Mouse (Mus musculus): ENCODE results near the gene Simc1. TPM values are rescaled to one million over a fixed set of nuclear protein-coding genes. Genes with fewer than 3 reads are reported as not detected.
A peak's percentile ranks its signal among the peaks of the same experiment; 100 is the strongest.

Gene Simc1
- polyA plus RNA-seq, 1 experiment: 18.8 TPM

DNA sequence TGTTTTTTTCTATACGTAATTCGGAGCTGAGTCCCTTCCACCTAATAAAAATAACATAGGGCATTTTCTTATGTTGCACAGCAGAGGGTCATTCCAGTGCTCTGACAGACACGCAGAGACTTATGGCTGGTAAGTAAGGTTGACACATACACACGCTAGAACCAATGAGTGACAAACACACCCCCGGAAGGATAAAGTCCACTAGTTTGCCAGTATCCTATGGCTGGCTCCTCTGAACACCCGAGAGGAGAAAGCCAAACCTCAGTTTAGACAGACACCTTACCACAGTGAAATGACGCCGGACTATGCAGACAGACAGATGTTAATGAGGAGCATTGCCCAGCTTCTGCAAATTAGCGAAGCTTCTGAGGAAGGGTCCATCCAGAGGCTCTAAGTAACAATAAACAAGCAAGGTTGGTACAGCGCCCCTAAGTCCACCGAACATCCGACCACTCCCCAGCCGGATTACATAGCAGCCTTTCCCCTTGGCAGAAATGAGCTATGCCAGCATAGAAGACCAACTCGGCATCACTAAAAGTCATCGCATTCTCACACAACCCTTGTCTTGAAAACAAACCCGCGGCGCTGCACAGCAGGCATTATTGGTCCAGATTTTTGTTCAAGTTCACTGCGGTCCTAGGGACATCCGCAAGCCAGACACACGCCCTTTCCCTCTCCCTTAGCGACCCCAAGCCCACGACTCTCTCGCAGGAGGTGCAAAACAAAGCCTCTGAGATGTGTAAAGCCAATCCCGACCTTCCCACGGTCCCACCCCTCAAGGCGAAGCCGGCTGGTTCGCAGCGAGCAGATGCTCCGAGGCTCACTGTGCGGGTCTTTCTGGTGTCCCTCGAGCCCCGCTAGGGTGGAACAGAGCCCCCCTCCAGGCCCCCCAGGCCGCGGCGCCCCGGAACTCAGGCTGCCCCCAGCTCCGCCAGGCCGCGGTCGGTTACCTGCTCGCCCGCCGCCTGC, 60.9 kb downstream of the Simc1 start:
- no peak overlapping the region for H3K27ac ChIP-seq (ENCODE audit: insufficient read depth, low read length)
- peak overlapping the region; percentile 85 for H3K4me3 ChIP-seq (ENCODE audit: insufficient read depth, low read length)
- TF ChIP-seq CTCF (IDR thresholded peaks at IDR 0.05; ENCODE audit: extremely low read depth, insufficient read depth, low read length): no peak
- no peak for TF ChIP-seq POLR2A (IDR thresholded peaks at IDR 0.05; ENCODE audit: extremely low read depth, insufficient read depth, low read length)
- peaks cover 8% of the 10 kb centered on the region for H3K4me1 ChIP-seq (ENCODE audit: control insufficient read depth, insufficient read depth, low read length)

DNA sequence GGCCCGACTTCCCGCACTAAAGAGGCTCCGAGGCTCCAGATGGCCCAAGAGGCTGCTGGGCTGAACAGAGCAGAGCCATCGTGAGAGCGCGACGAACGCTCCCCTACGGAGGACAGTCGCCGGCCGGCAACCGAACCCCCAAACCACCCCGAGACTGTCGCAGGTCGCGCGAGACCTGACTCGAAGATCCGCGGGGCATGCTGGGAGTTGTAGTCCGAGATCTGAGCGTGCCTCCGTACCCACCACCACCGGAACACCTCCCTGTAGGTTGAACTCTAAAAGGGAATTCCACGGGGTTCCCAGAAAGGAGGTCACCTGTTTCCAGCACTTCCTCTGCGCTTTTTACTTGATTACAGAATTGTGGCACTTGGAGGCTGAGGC, 61.6 kb downstream of the Simc1 start, which contains the start of gene 4833439L19Rik:
Gene 4833439L19Rik, minus strand, starts transcription at position 235 of the 381 bp plus-strand sequence.
- Histone ChIP-seq H3K4me3 (ENCODE audit: insufficient read depth, low read length) (peak within 1 kb of the TSS; percentile 85), H3K27ac (ENCODE audit: insufficient read depth, low read length) (no peak within 1 kb of the TSS), H3K4me1 (ENCODE audit: control insufficient read depth, insufficient read depth, low read length) (peaks cover 7% of the 10 kb centered on the region)
- peak; percentile 93 for TF ChIP-seq POLR2A (IDR thresholded peaks at IDR 0.05; ENCODE audit: extremely low read depth, insufficient read depth, low read length)
- no peak for TF ChIP-seq CTCF (IDR thresholded peaks at IDR 0.05; ENCODE audit: extremely low read depth, insufficient read depth, low read length)

- Histone ChIP-seq H3K27ac (ENCODE audit: insufficient read depth, low read length) (no peak overlapping the region), H3K4me1 (ENCODE audit: control insufficient read depth, insufficient read depth, low read length) (peaks cover 6% of the 10 kb centered on the region), H3K4me3 (ENCODE audit: insufficient read depth, low read length) (peak overlapping the region; percentile 85)
- TF ChIP-seq CTCF (IDR thresholded peaks at IDR 0.05; ENCODE audit: extremely low read depth, insufficient read depth, low read length) (peak; percentile 40; the same call in 1 of the 2 replicates), POLR2A (IDR thresholded peaks at IDR 0.05; ENCODE audit: extremely low read depth, insufficient read depth, low read length) (no peak)
These were observed 62.2 kb downstream of the Simc1 start for GRCm38 (mm10) chr13:54565594-54566345.

GRCm38 (mm10) chr13:54568380-54568779, 64.8 kb downstream of the Simc1 start:
- Histone ChIP-seq H3K4me3 (ENCODE audit: insufficient read depth, low read length) (no peak overlapping the region), H3K4me1 (ENCODE audit: control insufficient read depth, insufficient read depth, low read length) (no peaks in the 10 kb centered on the region; the same call in 1 of the 2 replicates), H3K27ac (ENCODE audit: insufficient read depth, low read length) (no peak overlapping the region)
- no peak for TF ChIP-seq POLR2A (IDR thresholded peaks at IDR 0.05; ENCODE audit: extremely low read depth, insufficient read depth, low read length)
- TF ChIP-seq CTCF (IDR thresholded peaks at IDR 0.05; ENCODE audit: extremely low read depth, insufficient read depth, low read length): no peak

- H3K4me3 ChIP-seq (ENCODE audit: insufficient read depth, low read length): no peak overlapping the region
- no peaks in the 10 kb centered on the region for H3K4me1 ChIP-seq (ENCODE audit: control insufficient read depth, insufficient read depth, low read length)
- no peak overlapping the region for H3K27ac ChIP-seq (ENCODE audit: insufficient read depth, low read length)
- TF ChIP-seq CTCF (IDR thresholded peaks at IDR 0.05; ENCODE audit: extremely low read depth, insufficient read depth, low read length): no peak
- no peak for TF ChIP-seq POLR2A (IDR thresholded peaks at IDR 0.05; ENCODE audit: extremely low read depth, insufficient read depth, low read length)
These were observed 65.7 kb downstream of the Simc1 start for GRCm38 (mm10) chr13:54569282-54569681.

DNA sequence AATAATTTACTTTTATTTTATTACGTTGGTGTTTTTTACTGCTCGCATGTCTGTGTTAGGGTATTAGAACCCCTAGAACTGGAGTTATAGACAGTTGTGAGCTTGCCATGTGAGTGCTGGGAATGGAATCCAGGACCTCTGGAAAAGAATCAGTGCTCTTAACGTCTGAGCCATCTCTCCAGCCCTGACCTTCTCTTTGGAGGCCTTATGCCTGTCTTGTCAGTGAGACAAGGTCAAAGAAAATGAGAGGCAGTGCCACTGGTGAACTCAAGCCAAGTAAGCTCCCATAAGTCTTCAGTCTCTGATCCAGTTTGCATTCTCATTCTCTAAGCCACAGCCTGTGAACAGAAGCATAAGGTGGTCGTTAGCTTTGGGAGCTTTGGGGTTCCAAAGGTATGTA, 67.2 kb downstream of the Simc1 start:
- no peak overlapping the region for H3K27ac ChIP-seq (ENCODE audit: insufficient read depth, low read length)
- no peak overlapping the region for H3K4me3 ChIP-seq (ENCODE audit: insufficient read depth, low read length)
- TF ChIP-seq CTCF (IDR thresholded peaks at IDR 0.05; ENCODE audit: extremely low read depth, insufficient read depth, low read length): no peak
- no peak for TF ChIP-seq POLR2A (IDR thresholded peaks at IDR 0.05; ENCODE audit: extremely low read depth, insufficient read depth, low read length)
- no peaks in the 10 kb centered on the region for H3K4me1 ChIP-seq (ENCODE audit: control insufficient read depth, insufficient read depth, low read length)

- TF ChIP-seq CTCF (IDR thresholded peaks at IDR 0.05; ENCODE audit: extremely low read depth, insufficient read depth, low read length): no peak
- no peak for TF ChIP-seq POLR2A (IDR thresholded peaks at IDR 0.05; ENCODE audit: extremely low read depth, insufficient read depth, low read length)
- no peaks in the 10 kb centered on the region for H3K4me1 ChIP-seq (ENCODE audit: control insufficient read depth, insufficient read depth, low read length)
- H3K4me3 ChIP-seq (ENCODE audit: insufficient read depth, low read length): no peak overlapping the region
- H3K27ac ChIP-seq (ENCODE audit: insufficient read depth, low read length): no peak overlapping the region
These were observed 68.1 kb downstream of the Simc1 start for GRCm38 (mm10) chr13:54571637-54572036.

DNA sequence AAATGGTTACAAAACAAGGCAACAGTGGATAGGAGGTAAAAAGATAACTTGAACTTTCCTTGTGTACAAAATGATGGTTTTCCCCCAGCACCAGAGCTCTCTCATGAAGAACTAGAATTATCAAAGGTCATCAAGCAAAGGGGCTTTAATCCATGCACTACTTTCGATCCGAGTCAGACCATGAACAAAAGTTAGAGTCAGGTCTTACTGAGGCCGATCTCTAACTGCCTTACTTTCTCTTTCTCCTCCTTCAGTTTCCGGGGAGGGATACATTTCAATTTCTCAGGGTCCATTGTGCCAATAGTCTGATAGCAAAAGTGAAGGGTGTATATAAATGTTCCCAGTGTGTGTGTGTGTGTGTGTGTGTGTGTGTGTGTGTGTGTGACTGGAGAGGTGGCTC, 69.0 kb downstream of the Simc1 start:
- H3K27ac ChIP-seq (ENCODE audit: insufficient read depth, low read length): no peak overlapping the region
- TF ChIP-seq POLR2A (IDR thresholded peaks at IDR 0.05; ENCODE audit: extremely low read depth, insufficient read depth, low read length) (no peak), CTCF (IDR thresholded peaks at IDR 0.05; ENCODE audit: extremely low read depth, insufficient read depth, low read length) (no peak)
- H3K4me1 ChIP-seq (ENCODE audit: control insufficient read depth, insufficient read depth, low read length): no peaks in the 10 kb centered on the region
- no peak overlapping the region for H3K4me3 ChIP-seq (ENCODE audit: insufficient read depth, low read length)

DNA sequence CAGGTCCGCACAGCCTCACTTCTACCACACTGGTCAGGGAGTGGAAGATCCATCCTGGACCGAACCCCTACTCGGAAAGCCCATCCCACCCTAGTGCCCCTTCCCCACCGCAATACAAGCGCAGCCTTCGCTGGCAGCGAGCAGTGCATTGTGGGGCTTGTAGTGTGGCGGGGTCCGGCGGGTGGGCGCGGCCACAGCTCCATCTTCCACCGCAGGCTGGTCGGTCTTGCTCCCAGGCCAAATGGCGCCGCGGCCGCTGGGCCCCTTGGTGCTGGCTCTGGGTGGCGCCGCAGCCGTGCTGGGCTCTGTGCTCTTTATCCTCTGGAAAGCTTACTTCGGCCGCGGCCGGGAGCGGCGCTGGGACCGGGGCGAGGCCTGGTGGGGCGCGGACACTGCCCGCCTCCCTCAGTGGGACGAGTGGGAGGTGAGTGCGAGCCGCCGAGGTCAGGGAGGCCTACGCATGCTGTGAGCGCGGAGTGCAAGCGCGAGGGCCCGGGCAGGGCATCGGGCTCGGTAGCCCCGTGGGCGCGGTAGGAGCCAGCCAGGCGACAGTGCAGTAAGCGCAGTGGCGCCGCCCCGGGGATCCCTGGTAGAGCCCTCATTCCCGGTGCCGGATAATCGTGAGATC, 71.4 kb downstream of the Simc1 start, which contains the start of gene Arl10:
Gene Arl10, plus strand, starts transcription at position 162 of the 628 bp plus-strand sequence.
- peak within 1 kb of the TSS; percentile 31; the same call in 1 of the 2 replicates for H3K27ac ChIP-seq (ENCODE audit: insufficient read depth, low read length)
- H3K4me1 ChIP-seq (ENCODE audit: control insufficient read depth, insufficient read depth, low read length): no peaks in the 10 kb centered on the region
- no peak for TF ChIP-seq CTCF (IDR thresholded peaks at IDR 0.05; ENCODE audit: extremely low read depth, insufficient read depth, low read length)
- no peak for TF ChIP-seq POLR2A (IDR thresholded peaks at IDR 0.05; ENCODE audit: extremely low read depth, insufficient read depth, low read length)
- H3K4me3 ChIP-seq (ENCODE audit: insufficient read depth, low read length): peak within 1 kb of the TSS; percentile 48
